Mouse (Mus musculus): ENCODE results near the gene Vipr1.

GRCm38 (mm10) chr9:121684702-121685101 is 42.2 kb downstream of the Vipr1 start:
- no peak for TF ChIP-seq GATA1 (IDR thresholded peaks at IDR 0.05; ENCODE audit: borderline replicate concordance, low read length)
- no peak for TF ChIP-seq FLI1 (IDR thresholded peaks at IDR 0.05; ENCODE audit: low read length)
